Mouse (Mus musculus) telencephalon, adult 2 months (tissue): ENCODE results near the gene Vegfd.
A peak's percentile ranks its signal among the peaks of the same experiment; 100 is the strongest.

ENCODE experiments used
- DNase-seq: peaks from one replicate; pipeline ENCODE4 v3.0.0-alpha.2; 2011; ENCODE audit warnings: low read depth, low spot score

Gene Vegfd

GRCm38 (mm10) chrX:164419955-164420354 lies 46.8 kb downstream of the Vegfd start:
- DNase-seq = no peak

GRCm38 (mm10) chrX:164420518-164420917 lies 47.3 kb downstream of the Vegfd start:
- no peak for DNase-seq

- no peak for DNase-seq
These were observed 51.6 kb downstream of the Vegfd start for GRCm38 (mm10) chrX:164424821-164425220.

- DNase-seq = no peak
These were observed 54.1 kb downstream of the Vegfd start for GRCm38 (mm10) chrX:164427295-164427694.

GRCm38 (mm10) chrX:164428224-164428623 lies 55.0 kb downstream of the Vegfd start:
- no peak for DNase-seq

- DNase-seq = no peak
These were observed 57.4 kb downstream of the Vegfd start for GRCm38 (mm10) chrX:164430621-164431020.

GRCm38 (mm10) chrX:164431133-164431532 lies 58.0 kb downstream of the Vegfd start:
- no peak for DNase-seq

GRCm38 (mm10) chrX:164431541-164431940 lies 58.4 kb downstream of the Vegfd start:
- DNase-seq = no peak

GRCm38 (mm10) chrX:164432682-164433081 lies 59.5 kb downstream of the Vegfd start:
- DNase-seq = no peak

GRCm38 (mm10) chrX:164436709-164437108 lies 63.5 kb downstream of the Vegfd start, which contains the start of gene Asb11:
TSS of gene Asb11 (plus strand) at chrX:164436994.
- no peak for DNase-seq

- DNase-seq = no peak
These were observed 66.3 kb downstream of the Vegfd start for GRCm38 (mm10) chrX:164439462-164439861.

GRCm38 (mm10) chrX:164440140-164440539 lies 67.0 kb downstream of the Vegfd start:
- DNase-seq = no peak

GRCm38 (mm10) chrX:164440703-164441102 lies 67.5 kb downstream of the Vegfd start:
- no peak for DNase-seq

GRCm38 (mm10) chrX:164441306-164441705 lies 68.1 kb downstream of the Vegfd start:
- DNase-seq = no peak

- DNase-seq = no peak
These were observed 72.4 kb downstream of the Vegfd start for GRCm38 (mm10) chrX:164445601-164446000.

- no peak for DNase-seq
These were observed 73.0 kb downstream of the Vegfd start for GRCm38 (mm10) chrX:164446106-164446551.

GRCm38 (mm10) chrX:164446835-164447681 lies 73.9 kb downstream of the Vegfd start:
- no peak for DNase-seq

GRCm38 (mm10) chrX:164447682-164448071 lies 74.5 kb downstream of the Vegfd start:
- DNase-seq = no peak

- DNase-seq = peak; percentile 28
These were observed 76.0 kb downstream of the Vegfd start for GRCm38 (mm10) chrX:164449201-164449600.
